Mouse (Mus musculus): ENCODE measurements around the gene Bscl2.

DNA sequence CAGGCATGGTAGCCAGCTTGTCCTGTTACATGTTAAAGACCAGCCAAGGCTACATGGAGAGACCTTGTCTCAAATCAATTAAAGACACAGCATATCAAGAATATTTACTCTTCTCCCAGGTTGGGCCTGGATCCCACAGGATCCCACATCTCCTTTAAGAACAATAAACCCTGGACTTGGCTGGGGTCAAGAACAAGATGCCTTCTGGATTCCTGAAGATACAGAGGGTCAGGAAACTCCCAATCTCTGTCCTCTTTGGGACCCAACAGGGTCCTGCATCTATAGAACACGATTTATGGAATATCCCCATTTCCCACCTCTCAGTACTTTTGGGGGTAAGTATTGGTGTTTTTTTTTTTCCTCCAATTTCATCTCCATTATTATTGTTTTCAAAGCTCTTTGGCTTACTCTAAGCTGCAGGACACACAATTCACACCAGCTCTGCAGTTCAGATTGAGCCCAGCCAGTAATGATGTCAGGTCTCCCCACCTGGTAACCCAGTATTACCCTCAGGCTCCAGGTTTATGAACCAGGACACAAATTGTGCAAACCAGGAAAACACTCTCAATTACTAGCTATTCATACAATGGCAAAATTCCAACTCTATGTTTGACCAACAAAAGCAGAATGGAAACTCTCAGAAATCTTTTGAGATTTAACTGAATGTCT, 49.8 kb downstream of the Bscl2 start:
- TF ChIP-seq POLR2A (IDR thresholded peaks at IDR 0.05; ENCODE audit: control insufficient read depth, extremely low read depth, insufficient read depth, low read length, poor library complexity) = no peak
- no peak for TF ChIP-seq CTCF (IDR thresholded peaks at IDR 0.05; ENCODE audit: borderline replicate concordance, control insufficient read depth, extremely low read depth, insufficient read depth, low read length, poor library complexity)

Measured in thymus, adult 2 months (tissue).